18 mouse cellular contexts compared by ENCODE assay signal in the genomic region with DNA sequence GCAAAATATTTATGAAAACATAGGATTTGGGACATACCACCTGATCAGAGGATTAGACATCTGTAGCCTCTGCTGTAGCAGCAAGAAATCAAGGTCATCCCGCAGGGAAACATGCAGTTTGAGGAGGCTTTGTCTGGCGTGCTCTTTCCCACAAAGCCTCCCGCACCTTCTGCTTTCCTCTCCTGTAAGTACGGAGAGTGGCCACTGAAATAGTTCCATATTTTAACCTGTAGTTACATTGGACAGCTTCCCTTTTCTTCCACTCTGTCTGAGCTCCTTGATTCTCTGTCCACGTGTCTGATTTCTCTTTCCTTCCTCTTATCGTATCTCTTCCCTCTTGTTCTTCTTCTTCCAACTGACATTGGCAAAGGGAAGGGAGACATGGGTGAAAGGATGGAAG. TPM values are rescaled to one million over a fixed set of nuclear protein-coding genes. Genes with fewer than 3 reads are reported as not detected.
DNase-seq lines count a peak whose midpoint lies in the region; ATAC-seq and TF ChIP-seq lines count a peak whose summit lies in the region.
"Had no signal": no experiment of that assay in that cellular context is flagged by ENCODE, and none has a peak within 500 bp of the region (broad histone marks: within the 10 kb centered on the region; RNA-seq: fewer than 3 reads in every experiment).

No protein-coding gene starts in this region.

- no peak for TF ChIP-seq CTCF in left cerebral cortex, adult 2 months (IDR thresholded peaks at IDR 0.05)

- ATAC-seq in granulocyte monocyte progenitor cell, adult 5-6 weeks (replicated peaks; ENCODE audit: poor library complexity, severe bottlenecking): peak; percentile 86

- H3K4me3 ChIP-seq in left cerebral cortex, adult 2 months: no peak overlapping the region
- H3K4me3 ChIP-seq: embryonic facial prominence, embryonic 13.5 days; forebrain, embryonic 12.5 days; gastrocnemius, adult 2 months; hindbrain, embryonic 10.5 days had no signal

- H3K27ac ChIP-seq in left cerebral cortex, adult 2 months: peak overlapping the region; percentile 74
- H3K27ac ChIP-seq: embryonic facial prominence, embryonic 13.5 days; forebrain, embryonic 12.5 days; gastrocnemius, adult 2 months; hindbrain, embryonic 10.5 days; hindbrain, embryonic 14.5 days had no signal

- intact Hi-C loops in left cerebral cortex, adult 2 months (cut with DNase I): no loop called here
- intact Hi-C loops in left cerebral cortex, postnatal 36 days (cut with DNase I): no loop called here

- no peak for DNase-seq in left cerebral cortex, adult 2 months (ENCODE audit: extremely low spot score in 1 of 2, low spot score in 2 of 2)
- no peak for DNase-seq in left cerebral cortex, postnatal 36 days (ENCODE audit: low spot score in 2 of 2)
- peak; percentile 23 for DNase-seq in brain, adult 2 months (ENCODE audit: low read depth, low spot score)
- DNase-seq in heart, adult 8-10 months (ENCODE audit: low spot score): no peak
- DNase-seq in right cerebral cortex, adult 18-20 months: no peak
- DNase-seq: adrenal gland, adult 2 months; adrenal gland, postnatal 25 days; cerebellum, adult 11 months; cerebellum, adult 9-10 months; cerebellum, postnatal 25 days; gastrocnemius, adult 2 months; gastrocnemius, postnatal 25 days; heart, adult 11 months had no signal

RNA-seq across cellular contexts. Expression of a gene that starts 20.8 kb away (rescaled TPM):
- total RNA-seq in left cerebral cortex, adult 2 months (2021): 100 to 1,000 TPM; 142 to 145 TPM
- total RNA-seq in left cerebral cortex, postnatal 36 days (2021): 100 to 1,000 TPM; 139 to 152 TPM
- total RNA-seq in granulocyte monocyte progenitor cell, adult 5-6 weeks (2014; fragmentation: Nextera tagmentation): not detected in 2 replicates
- not detected in 2 replicates for total RNA-seq in granulocyte monocyte progenitor cell, adult 5-6 weeks (2017)
- total RNA-seq in heart, adult 8-10 months (2022): 1 to 10 TPM; 6.0 to 7.9 (median 6.5) TPM

Comparison
In these comparisons a context has a peak if more than half of its experiments do, and no peak if none do; other contexts are left out.
1. RNA of a gene that starts 20.8 kb away (total RNA-seq): 139 to 152 TPM in left cerebral cortex, postnatal 36 days and 142 to 145 TPM in left cerebral cortex, adult 2 months; 6.0 to 7.9 TPM in heart, adult 8-10 months and not detected in granulocyte monocyte progenitor cell, adult 5-6 weeks; every median in the first group is over 10 times any median in the second.